Mouse (Mus musculus): ENCODE results near the gene Abcd2.

The Abcd2 gene

DNA sequence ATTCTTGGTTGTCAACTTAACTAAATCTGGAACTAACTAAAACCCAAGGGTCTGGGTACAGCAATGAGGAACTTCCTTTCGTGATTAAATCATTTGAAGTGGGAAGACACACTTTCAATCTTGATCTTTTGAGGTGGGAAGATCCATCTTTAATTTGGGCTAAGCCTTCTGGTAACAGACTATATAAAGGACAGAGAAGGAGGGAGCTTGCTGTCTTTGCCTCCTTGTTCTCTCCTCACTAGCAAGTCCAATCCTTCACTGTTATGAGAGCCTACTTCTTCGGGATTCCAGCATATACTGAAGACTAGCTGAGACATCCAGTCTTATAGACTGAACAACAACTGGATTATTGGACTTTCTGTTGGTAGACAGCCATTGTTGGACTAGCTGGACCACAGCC is 28.1 kb downstream of the Abcd2 start:
- DNase-seq (ENCODE audit: low read depth in 1 of 2, low spot score in 2 of 2), result no peak

DNA sequence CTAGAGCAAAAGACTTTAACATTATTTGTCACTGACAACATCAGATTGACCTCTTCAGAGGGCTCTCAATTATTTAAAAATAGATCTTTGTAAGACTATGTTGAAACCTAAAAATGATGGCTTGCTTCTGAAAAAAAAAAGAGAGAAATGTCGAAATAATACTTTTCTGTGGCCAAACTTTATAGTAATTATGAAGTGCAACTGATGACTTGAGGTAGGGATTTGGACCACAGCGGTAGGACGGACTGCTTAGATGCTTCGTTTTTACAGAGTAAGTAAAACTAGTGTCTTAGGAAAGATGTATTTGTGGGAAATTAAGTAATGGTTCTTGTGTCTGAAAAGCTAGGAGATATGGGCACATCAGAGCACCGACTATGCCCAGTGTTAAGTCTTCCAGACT is 30.4 kb downstream of the Abcd2 start:
- DNase-seq (ENCODE audit: low read depth in 1 of 2, low spot score in 2 of 2), result no peak

DNA sequence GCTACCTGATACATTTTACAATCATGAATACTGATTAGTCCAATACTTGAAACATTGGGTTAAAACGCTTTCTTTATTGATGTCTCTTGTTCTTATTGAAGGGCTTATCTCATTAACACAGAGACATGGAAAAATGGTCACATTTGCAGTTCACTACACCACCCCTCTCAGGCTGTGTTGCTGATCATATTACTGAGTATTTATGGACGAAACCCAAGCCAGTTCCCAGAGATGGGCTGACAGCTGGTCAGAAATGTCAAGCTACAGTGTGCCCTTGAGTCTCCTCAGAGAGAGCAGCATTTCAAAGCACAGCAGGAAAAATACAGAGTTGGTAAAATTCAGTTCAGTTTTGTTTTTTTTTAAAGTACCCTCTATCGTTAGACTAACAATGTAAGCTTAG is 38.3 kb downstream of the Abcd2 start:
- DNase-seq (ENCODE audit: low read depth in 1 of 2, low spot score in 2 of 2), result no peak

DNA sequence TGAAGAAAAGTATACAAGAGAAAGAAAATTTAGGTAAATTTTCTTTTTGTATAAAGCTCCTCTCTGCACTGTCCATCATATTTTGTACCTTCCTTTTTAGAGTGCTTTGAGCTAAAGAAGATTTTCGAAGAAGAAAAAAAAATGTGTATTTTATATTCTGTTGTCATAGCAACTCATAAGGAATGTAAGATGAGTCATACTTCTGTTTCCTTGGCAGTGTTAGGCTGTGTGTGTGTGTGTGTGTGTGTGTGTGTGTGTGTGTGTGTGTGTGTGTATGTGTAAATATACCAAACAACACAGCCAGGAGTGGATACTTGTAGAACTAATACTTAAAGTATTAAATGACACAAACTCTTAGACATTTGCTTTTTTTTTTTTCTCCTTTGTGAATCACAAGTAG is 39.0 kb downstream of the Abcd2 start:
- DNase-seq (ENCODE audit: low read depth in 1 of 2, low spot score in 2 of 2), result no peak

- DNase-seq (ENCODE audit: low read depth in 1 of 2, low spot score in 2 of 2), result no peak
Observed at GRCm38 (mm10) chr15:91124584-91124983, 67.0 kb downstream of the Abcd2 start.

GRCm38 (mm10) chr15:91112555-91113209 is 78.9 kb downstream of the Abcd2 start:
- DNase-seq (ENCODE audit: low read depth in 1 of 2, low spot score in 2 of 2), result no peak

DNA sequence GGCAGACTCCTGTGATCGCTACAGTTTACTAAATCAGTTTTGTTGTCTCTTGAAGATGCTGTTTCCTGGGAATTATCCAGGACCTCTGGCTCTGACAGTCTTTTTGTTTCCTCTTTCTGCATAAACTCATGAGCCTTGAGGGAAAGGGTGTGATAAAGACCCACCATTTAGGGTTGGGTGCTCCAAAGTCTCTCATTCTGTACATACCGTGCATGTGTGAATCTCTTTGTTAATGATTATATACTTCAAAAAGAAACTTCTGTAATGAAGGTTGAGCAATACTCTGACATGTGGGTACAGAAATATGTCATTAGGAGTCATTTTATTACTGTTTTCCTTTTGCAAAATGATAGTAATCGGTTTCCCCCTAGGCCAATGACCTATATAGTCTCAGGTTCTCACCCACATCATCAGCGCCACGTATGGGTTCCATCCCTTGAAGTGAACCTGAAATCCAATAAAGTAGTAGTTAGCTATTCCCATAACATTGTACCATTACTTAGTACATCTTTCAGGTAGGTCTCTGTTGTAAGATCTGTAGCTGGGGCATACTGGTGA is 83.4 kb downstream of the Abcd2 start:
- DNase-seq (ENCODE audit: low read depth in 1 of 2, low spot score in 2 of 2), result no peak

GRCm38 (mm10) chr15:91104934-91105333 is 86.7 kb downstream of the Abcd2 start:
- DNase-seq (ENCODE audit: low read depth in 1 of 2, low spot score in 2 of 2), result no peak

DNA sequence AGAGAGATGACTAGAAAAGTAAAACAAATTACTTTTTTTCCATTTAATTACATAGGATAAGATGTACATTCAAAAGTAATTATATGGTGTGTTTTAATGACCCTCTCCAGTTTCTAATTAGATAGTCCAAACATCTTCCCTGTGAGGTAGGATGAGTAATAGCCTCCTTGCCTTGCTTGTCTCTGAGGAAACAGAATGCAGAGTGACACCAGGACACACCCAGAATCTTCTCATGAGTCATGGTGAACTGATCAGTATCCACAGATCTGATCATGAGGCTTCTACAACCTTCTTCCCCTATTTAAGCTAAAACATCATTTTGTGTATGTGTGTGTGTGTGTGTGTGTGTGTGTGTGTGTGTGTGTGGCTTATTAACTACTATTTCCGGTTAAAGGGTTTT is 87.3 kb downstream of the Abcd2 start:
- no peak for DNase-seq (ENCODE audit: low read depth in 1 of 2, low spot score in 2 of 2)

- no peak for DNase-seq (ENCODE audit: low read depth in 1 of 2, low spot score in 2 of 2)
Observed at GRCm38 (mm10) chr15:91103814-91104213, 87.8 kb downstream of the Abcd2 start.

GRCm38 (mm10) chr15:91103305-91103704 is 88.3 kb downstream of the Abcd2 start:
- no peak for DNase-seq (ENCODE audit: low read depth in 1 of 2, low spot score in 2 of 2)

DNA sequence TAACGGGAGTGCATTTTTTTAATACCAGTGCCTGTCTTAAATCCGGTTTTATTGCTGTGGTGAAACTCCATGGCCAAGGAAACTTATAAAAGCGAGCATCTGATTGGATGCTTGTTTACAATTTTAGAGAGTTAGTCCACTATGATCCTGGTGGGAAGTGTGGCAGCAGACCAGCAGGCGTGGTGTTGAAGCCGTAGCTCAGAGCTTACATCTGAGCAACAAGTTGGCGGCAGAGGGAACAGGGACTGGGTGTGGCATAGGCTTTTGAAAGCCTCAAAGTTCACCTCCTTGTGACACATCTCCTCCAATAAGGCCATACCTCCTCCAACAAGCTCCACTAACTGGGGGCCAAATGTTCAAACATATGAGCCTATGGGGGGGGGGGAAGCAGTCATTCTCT is 95.0 kb downstream of the Abcd2 start:
- no peak for DNase-seq (ENCODE audit: low read depth in 1 of 2, low spot score in 2 of 2)
